In genomic region chr17:15830171-15830765, GRCm38 (mm10) we compare ENCODE assay signal across 9 mouse cellular contexts. TPM values are rescaled to one million over a fixed set of nuclear protein-coding genes. Genes with fewer than 3 reads are reported as not detected.
DNase-seq lines count a peak whose midpoint lies in the region; ATAC-seq and TF ChIP-seq lines count a peak whose summit lies in the region.
"Had no signal": no experiment of that assay in that cellular context is flagged by ENCODE, and none has a peak within 500 bp of the region (broad histone marks: within the 10 kb centered on the region; RNA-seq: fewer than 3 reads in every experiment).

No protein-coding gene starts in this region.

- DNase-seq in lung, postnatal 0 days (ENCODE audit: low spot score), result peak; percentile 19
- DNase-seq in lung, adult 18-20 months, result no peak
- DNase-seq in forebrain, embryonic 14.5 days (ENCODE audit: low spot score), result no peak
- DNase-seq in midbrain, embryonic 11.5 days (ENCODE audit: low spot score, missing footprints), result no peak
- no peak for DNase-seq in right cerebral cortex, adult 2 months (ENCODE audit: low spot score in 2 of 2)
- DNase-seq in thymus, postnatal 0 days (ENCODE audit: low spot score), result no peak

- TF ChIP-seq EP300 in lung, postnatal 0 days (IDR thresholded peaks at IDR 0.05), result no peak

- peaks cover 5% of the 10 kb centered on the region; the same call in 1 of the 2 replicates for H3K4me1 ChIP-seq in lung, postnatal 0 days (ENCODE audit: insufficient read depth, low read depth, low read length)
- peaks cover 8% of the 10 kb centered on the region; the same call in 1 of the 2 replicates for H3K4me1 ChIP-seq in forebrain, embryonic 14.5 days (ENCODE audit: control insufficient read depth, insufficient read depth, low read length)
- H3K4me1 ChIP-seq in intestine, embryonic 16.5 days (ENCODE audit: control insufficient read depth, insufficient read depth, low read length), result peaks cover 10% of the 10 kb centered on the region
- peaks cover 12% of the 10 kb centered on the region for H3K4me1 ChIP-seq in midbrain, embryonic 11.5 days (ENCODE audit: control insufficient read depth, insufficient read depth, low read length)

- no peaks in the 10 kb centered on the region for H3K9me3 ChIP-seq in lung, postnatal 0 days (ENCODE audit: low read length)
- H3K9me3 ChIP-seq in forebrain, embryonic 14.5 days (replicated peaks; ENCODE audit: control insufficient read depth, low read length), result no peaks in the 10 kb centered on the region
- no peaks in the 10 kb centered on the region for H3K9me3 ChIP-seq in intestine, embryonic 16.5 days (ENCODE audit: control insufficient read depth, low read length)
- no peaks in the 10 kb centered on the region for H3K9me3 ChIP-seq in midbrain, embryonic 11.5 days (ENCODE audit: control insufficient read depth, low read length)

- WGBS in lung, postnatal 0 days, result 2% methylated on average over 33 of the region's 34 CpGs
- under 1% methylated on average over 33 of the region's 34 CpGs for WGBS in forebrain, embryonic 14.5 days
- WGBS in intestine, embryonic 16.5 days, result under 1% methylated on average over 34 of the region's 34 CpGs
- WGBS in midbrain, embryonic 11.5 days, result under 1% methylated on average over 33 of the region's 34 CpGs

- ATAC-seq in lung, postnatal 0 days, result no peak
- peak; percentile 0; the same call in 1 of the 2 replicates for ATAC-seq in forebrain, embryonic 14.5 days
- no peak for ATAC-seq in intestine, embryonic 16.5 days
- ATAC-seq in midbrain, embryonic 11.5 days (ENCODE audit: low FRiP score), result no peak
- ATAC-seq in megakaryocyte-erythroid progenitor cell, adult 5-6 weeks (replicated peaks; ENCODE audit: low FRiP score, low TSS enrichment, poor library complexity, severe bottlenecking), result no peak

- TF ChIP-seq CTCF in lung, postnatal 0 days (IDR thresholded peaks at IDR 0.05), result no peak

- H3K4me2 ChIP-seq in lung, postnatal 0 days (replicated peaks; ENCODE audit: low read depth, low read length), result peak overlapping the region; percentile 95
- H3K4me2 ChIP-seq in forebrain, embryonic 14.5 days (ENCODE audit: low read length), result peak overlapping the region; percentile 80
- H3K4me2 ChIP-seq in intestine, embryonic 16.5 days (ENCODE audit: low read depth, low read length), result peak overlapping the region; percentile 96
- peak overlapping the region; percentile 74 for H3K4me2 ChIP-seq in midbrain, embryonic 11.5 days

- peak overlapping the region; percentile 53 for H3K4me3 ChIP-seq in lung, postnatal 0 days (ENCODE audit: low read depth, low read length)
- peak overlapping the region; percentile 53 for H3K4me3 ChIP-seq in forebrain, embryonic 14.5 days (ENCODE audit: low read depth, low read length)
- peak overlapping the region; percentile 70 for H3K4me3 ChIP-seq in intestine, embryonic 16.5 days (ENCODE audit: low read length)
- peak overlapping the region; percentile 64 for H3K4me3 ChIP-seq in midbrain, embryonic 11.5 days (ENCODE audit: low read depth, low read length)

- H3K9ac ChIP-seq in lung, postnatal 0 days (replicated peaks; ENCODE audit: low read depth), result peak overlapping the region; percentile 30
- peak overlapping the region; percentile 77 for H3K9ac ChIP-seq in forebrain, embryonic 14.5 days (ENCODE audit: low read length)
- peak overlapping the region; percentile 78 for H3K9ac ChIP-seq in intestine, embryonic 16.5 days (ENCODE audit: low read depth, low read length)
- H3K9ac ChIP-seq in midbrain, embryonic 11.5 days (ENCODE audit: low read length), result peak overlapping the region; percentile 90

- no peaks in the 10 kb centered on the region for H3K36me3 ChIP-seq in lung, postnatal 0 days (ENCODE audit: insufficient read depth, low read length)
- H3K36me3 ChIP-seq in forebrain, embryonic 14.5 days (ENCODE audit: control insufficient read depth, insufficient read depth, low read length), result no peaks in the 10 kb centered on the region
- H3K36me3 ChIP-seq in intestine, embryonic 16.5 days (ENCODE audit: control insufficient read depth, insufficient read depth, low read length), result no peaks in the 10 kb centered on the region
- H3K36me3 ChIP-seq in midbrain, embryonic 11.5 days (ENCODE audit: control insufficient read depth, insufficient read depth, low read length), result no peaks in the 10 kb centered on the region

- no peaks in the 10 kb centered on the region for H3K27me3 ChIP-seq in lung, postnatal 0 days (replicated peaks; ENCODE audit: insufficient read depth, low read length)
- H3K27me3 ChIP-seq in forebrain, embryonic 14.5 days (replicated peaks; ENCODE audit: control insufficient read depth, insufficient read depth, low read length), result no peaks in the 10 kb centered on the region
- H3K27me3 ChIP-seq in intestine, embryonic 16.5 days (replicated peaks; ENCODE audit: control insufficient read depth, insufficient read depth, low read length), result 0 out of 2 replicates have a peak, but pooled peaks cover 2% of the 10 kb centered on the region
- H3K27me3 ChIP-seq in midbrain, embryonic 11.5 days (ENCODE audit: control insufficient read depth, insufficient read depth, low read length), result no peaks in the 10 kb centered on the region; the same call in 1 of the 2 replicates

- 0 out of 2 replicates have a peak overlapping the region, but pooled peaks have one; percentile 32 for H3K27ac ChIP-seq in lung, postnatal 0 days (ENCODE audit: low read length)
- H3K27ac ChIP-seq in forebrain, embryonic 14.5 days (ENCODE audit: low read depth, low read length), result peak overlapping the region; percentile 85
- H3K27ac ChIP-seq in intestine, embryonic 16.5 days (ENCODE audit: low read length), result peak overlapping the region; percentile 93
- peak overlapping the region; percentile 89 for H3K27ac ChIP-seq in midbrain, embryonic 11.5 days (ENCODE audit: low read depth, low read length)
- H3K27ac ChIP-seq: macrophage had no signal

RNA-seq across cellular contexts. Expression of gene Rgmb, which starts 0.6 kb away (rescaled TPM):
- 15.2 and 15.9 TPM in 2 replicates for polyA plus RNA-seq in lung, postnatal 0 days (2015; fragmentation: Nextera tagmentation; extraction: Ambion mirVana)
- 46.5 and 51.1 TPM in 2 replicates for polyA plus RNA-seq in forebrain, embryonic 14.5 days (2014; fragmentation: Nextera tagmentation; extraction: Ambion mirVana)
- polyA plus RNA-seq in intestine, embryonic 16.5 days (2015; fragmentation: Nextera tagmentation; extraction: Ambion mirVana), result 17.8 and 24.8 TPM in 2 replicates
- polyA plus RNA-seq in midbrain, embryonic 11.5 days (2014; fragmentation: Nextera tagmentation; extraction: Ambion mirVana), result 72.6 and 73.0 TPM in 2 replicates
- polyA plus RNA-seq in thymus, postnatal 0 days (2015; fragmentation: Nextera tagmentation; extraction: Ambion mirVana), result 3.5 and 4.2 TPM in 2 replicates
- total RNA-seq in megakaryocyte-erythroid progenitor cell, adult 5-6 weeks (2014; fragmentation: Nextera tagmentation), result not detected in 2 replicates
- 0.38 TPM in 1 of 2 replicates, not detected in the other for total RNA-seq in megakaryocyte-erythroid progenitor cell, adult 5-6 weeks (2017)

Comparison
In these comparisons a context has a peak if more than half of its experiments do, and no peak if none do; other contexts are left out.
1. H3K27ac ChIP-seq: peak in every context shown above with its lines; median percentile 93 in intestine, embryonic 16.5 days; 89 in midbrain, embryonic 11.5 days; 85 in forebrain, embryonic 14.5 days; 32 in lung, postnatal 0 days.
2. H3K9ac ChIP-seq: peak in every context shown above with its lines; median percentile 90 in midbrain, embryonic 11.5 days; 78 in intestine, embryonic 16.5 days; 77 in forebrain, embryonic 14.5 days; 30 in lung, postnatal 0 days.